Mouse (Mus musculus) heart, embryonic 11.5 days (tissue): Measurements from ENCODE around the gene Slc35b1. TPM values are rescaled to one million over a fixed set of nuclear protein-coding genes. Genes with fewer than 3 reads are reported as not detected.

Source experiments
- polyA plus RNA-seq: library from polyadenylated mRNA; unstranded; fragments of >200 nt; fragmentation: Nextera tagmentation; extraction: Ambion mirVana; gene quantifications from 2 replicates; pipeline ENCODE4 v1.2.1, GENCODE M21; 2014

Gene Slc35b1
- polyA plus RNA-seq, 1 experiment from 2014 or later, result 92.4 TPM

Other genes starting within 250 kb of the Slc35b1 start
- gene Dlx4, start 238.4 kb upstream of the Slc35b1 start, polyA plus RNA-seq, result not detected in 2 replicates
- gene Tac4, start 123.2 kb upstream of the Slc35b1 start, polyA plus RNA-seq, result 0.13 TPM in 1 of 2 replicates, not detected in the other
- gene Kat7, start 74.4 kb upstream of the Slc35b1 start, polyA plus RNA-seq, result 43.2 and 55.1 TPM in 2 replicates
- gene Fam117a, start 47.7 kb upstream of the Slc35b1 start, polyA plus RNA-seq, result 14.3 and 19.4 TPM in 2 replicates
- gene Spop, start 29.4 kb downstream of the Slc35b1 start, polyA plus RNA-seq, result 81.2 and 82.3 TPM in 2 replicates
- gene Nxph3, start 129.9 kb downstream of the Slc35b1 start, polyA plus RNA-seq, result 0.24 and 0.39 TPM in 2 replicates
- gene Ngfr, start 203.0 kb downstream of the Slc35b1 start, polyA plus RNA-seq, result 3.6 TPM in 2 replicates